In genomic region chr6:7562524-7562923, GRCm38 (mm10) we compare ENCODE assay signal across 24 mouse cellular contexts. TPM values are rescaled to one million over a fixed set of nuclear protein-coding genes. Genes with fewer than 3 reads are reported as not detected.
A peak's percentile ranks its signal among the peaks of the same experiment; 100 is the strongest.
DNase-seq lines count a peak whose midpoint lies in the region; ATAC-seq and TF ChIP-seq lines count a peak whose summit lies in the region.
"Had no signal": no experiment of that assay in that cellular context is flagged by ENCODE, and none has a peak within 500 bp of the region (broad histone marks: within the 10 kb centered on the region; RNA-seq: fewer than 3 reads in every experiment).

No protein-coding gene starts in this region.

- no peak overlapping the region for H3K27ac ChIP-seq in forebrain, embryonic 14.5 days (ENCODE audit: low read depth, low read length)
- no peak overlapping the region for H3K27ac ChIP-seq in forebrain, embryonic 15.5 days (replicated peaks)
- no peak overlapping the region for H3K27ac ChIP-seq in testis, adult 2 months (ENCODE audit: control insufficient read depth, insufficient read depth, low read depth, low read length)
- H3K27ac ChIP-seq: heart, embryonic 15.5 days; limb, embryonic 13.5 days; liver, embryonic 14.5 days had no signal

- TF ChIP-seq CTCF in testis, adult 2 months (IDR thresholded peaks at IDR 0.05; ENCODE audit: control insufficient read depth, insufficient read depth, insufficient replicate concordance, low read depth, low read length) = no peak

- H3K9me3 ChIP-seq in forebrain, embryonic 14.5 days (replicated peaks; ENCODE audit: control insufficient read depth, low read length) = no peaks in the 10 kb centered on the region
- no peaks in the 10 kb centered on the region for H3K9me3 ChIP-seq in forebrain, embryonic 15.5 days
- H3K9me3 ChIP-seq: heart, embryonic 15.5 days; limb, embryonic 13.5 days had no signal

- no peaks in the 10 kb centered on the region for H3K4me1 ChIP-seq in forebrain, embryonic 14.5 days (ENCODE audit: control insufficient read depth, insufficient read depth, low read length)
- no peaks in the 10 kb centered on the region for H3K4me1 ChIP-seq in forebrain, embryonic 15.5 days
- no peaks in the 10 kb centered on the region for H3K4me1 ChIP-seq in testis, adult 2 months (ENCODE audit: control insufficient read depth, insufficient read depth, low read length)
- H3K4me1 ChIP-seq: heart, embryonic 15.5 days had no signal

- no peak overlapping the region for H3K4me3 ChIP-seq in forebrain, embryonic 14.5 days (ENCODE audit: low read depth, low read length)
- H3K4me3 ChIP-seq in forebrain, embryonic 15.5 days = no peak overlapping the region
- peak overlapping the region; percentile 79 for H3K4me3 ChIP-seq in testis, adult 2 months (ENCODE audit: control insufficient read depth, low read depth, low read length)
- H3K4me3 ChIP-seq: heart, embryonic 15.5 days; limb, embryonic 13.5 days had no signal

- 73% methylated on average over 6 of the region's 6 CpGs for WGBS in forebrain, embryonic 14.5 days
- 54% methylated on average over 6 of the region's 6 CpGs for WGBS in forebrain, embryonic 15.5 days

- intact Hi-C loops in left cerebral cortex, postnatal 4 days (cut with DNase I) = no loop called here

- no peaks in the 10 kb centered on the region for H3K27me3 ChIP-seq in forebrain, embryonic 14.5 days (replicated peaks; ENCODE audit: control insufficient read depth, insufficient read depth, low read length)
- H3K27me3 ChIP-seq in forebrain, embryonic 15.5 days = no peaks in the 10 kb centered on the region
- no peaks in the 10 kb centered on the region for H3K27me3 ChIP-seq in testis, adult 2 months (ENCODE audit: control insufficient read depth, insufficient read depth, low read length)
- H3K27me3 ChIP-seq: CH12.LX had no signal

- peak; percentile 33 for DNase-seq in forebrain, embryonic 14.5 days (ENCODE audit: low spot score)
- peak; percentile 2 for DNase-seq in left cerebral cortex, postnatal 4 days
- no peak for DNase-seq in left cerebral cortex, adult 9 months (ENCODE audit: low spot score in 2 of 2)
- DNase-seq in testis, postnatal 10 days (ENCODE audit: low spot score) = no peak
- no peak for DNase-seq in thymus, postnatal 25 days
- DNase-seq: adrenal gland, postnatal 10 days; cerebellum, adult 11-12 months; gastrocnemius, postnatal 10 days; heart, adult 18-20 months; kidney, adult 8-10 months; kidney, postnatal 25 days; layer of hippocampus, adult 9-11 months; lung, postnatal 10 days; retina, postnatal 1 day; spleen, adult 18-20 months had no signal

- ATAC-seq in forebrain, embryonic 14.5 days = peak; percentile 57
- no peak for ATAC-seq in forebrain, embryonic 15.5 days (replicated peaks)
- ATAC-seq: inflammation-experienced regulatory T-cells, adult 6 months had no signal

- H3K9ac ChIP-seq in forebrain, embryonic 14.5 days (ENCODE audit: low read length) = no peak overlapping the region
- no peak overlapping the region for H3K9ac ChIP-seq in forebrain, embryonic 15.5 days (replicated peaks)
- H3K9ac ChIP-seq: heart, embryonic 15.5 days; limb, embryonic 13.5 days; liver, embryonic 14.5 days had no signal

- no peaks in the 10 kb centered on the region for H3K36me3 ChIP-seq in forebrain, embryonic 14.5 days (ENCODE audit: control insufficient read depth, insufficient read depth, low read length)
- H3K36me3 ChIP-seq in forebrain, embryonic 15.5 days = no peaks in the 10 kb centered on the region
- H3K36me3 ChIP-seq in testis, adult 2 months (ENCODE audit: control insufficient read depth, insufficient read depth, low read length) = no peaks in the 10 kb centered on the region
- H3K36me3 ChIP-seq: heart, embryonic 15.5 days; limb, embryonic 13.5 days had no signal

- H3K4me2 ChIP-seq in forebrain, embryonic 14.5 days (ENCODE audit: low read length) = no peak overlapping the region
- H3K4me2 ChIP-seq in forebrain, embryonic 15.5 days (replicated peaks) = no peak overlapping the region
- H3K4me2 ChIP-seq: heart, embryonic 15.5 days; limb, embryonic 13.5 days had no signal

- no peak for TF ChIP-seq POLR2A in testis, adult 2 months (IDR thresholded peaks at IDR 0.05; ENCODE audit: control insufficient read depth, low read depth, low read length)

RNA-seq across cellular contexts. Expression of gene Tac1, which starts 7.8 kb away (rescaled TPM):
- 59.9 and 76.7 TPM in 2 replicates for polyA plus RNA-seq in forebrain, embryonic 14.5 days (2014; fragmentation: Nextera tagmentation; extraction: Ambion mirVana)
- 50.8 and 69.4 TPM in 2 replicates for polyA plus RNA-seq in forebrain, embryonic 15.5 days (2015; fragmentation: Nextera tagmentation; extraction: Ambion mirVana)
- 10 to 100 TPM; 14.8 to 19.7 TPM for total RNA-seq in left cerebral cortex, postnatal 4 days (2021)
- 0.84 and 1.0 TPM in 2 replicates for polyA plus RNA-seq in testis, adult 2 months (2012; rRNA removed)
- total RNA-seq: CH12.LX; common myeloid progenitor, adult 5-6 weeks; megakaryocyte, adult 5-6 weeks had no signal
- polyA plus RNA-seq: inflammation-experienced regulatory T-cells, adult 6 months; liver, embryonic 14.5 days had no signal

Comparison
In these comparisons a context has a peak if more than half of its experiments do, and no peak if none do; other contexts are left out.
1. DNase-seq: peak in forebrain, embryonic 14.5 days (single experiment) and left cerebral cortex, postnatal 4 days (single experiment); none in left cerebral cortex, adult 9 months (0 of 2), testis, postnatal 10 days (single experiment) and thymus, postnatal 25 days (single experiment).
2. RNA of gene Tac1, which starts 7.8 kb away (polyA plus RNA-seq): 50.8 to 69.4 TPM in forebrain, embryonic 15.5 days and 59.9 to 76.7 TPM in forebrain, embryonic 14.5 days; 0.84 to 1.0 TPM in testis, adult 2 months; every median in the first group is over 10 times any median in the second.